Mouse (Mus musculus): ENCODE results near the gene Olfr523. TPM values are rescaled to one million over a fixed set of nuclear protein-coding genes. Genes with fewer than 3 reads are reported as not detected.

Gene Olfr523
- total and polyA plus RNA-seq, 3 experiments, result 0.11 TPM; not detected in 2

DNA sequence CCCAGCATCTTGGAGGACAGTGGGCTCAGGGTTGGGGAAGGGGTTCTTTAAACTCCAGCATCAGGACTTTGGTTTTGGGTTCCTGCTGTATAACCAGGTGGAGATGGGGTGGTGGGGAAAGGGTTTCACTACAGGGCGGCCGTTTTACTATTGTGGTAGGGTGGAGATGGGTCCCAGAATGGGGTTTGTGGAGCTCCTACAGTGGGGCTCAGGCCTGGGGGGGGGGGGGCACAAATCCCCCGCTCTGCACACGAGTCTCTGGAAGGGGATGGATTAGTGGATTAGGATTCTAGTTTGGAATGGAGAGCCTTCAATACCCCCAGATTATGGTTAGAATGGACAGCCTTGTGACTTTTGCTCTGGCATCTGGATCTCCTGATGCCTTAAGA, 19.2 kb upstream of the Olfr523 start:
- H3K27me3 ChIP-seq (ENCODE audit: insufficient read depth, low read length), result peaks cover 7% of the 10 kb centered on the region
- peaks cover 42% of the 10 kb centered on the region for H3K36me3 ChIP-seq (replicated peaks)
- H3K9me3 ChIP-seq (replicated peaks), result no peaks in the 10 kb centered on the region
- H3K4me1 ChIP-seq (ENCODE audit: insufficient read depth, low read depth, low read length), result no peaks in the 10 kb centered on the region
- ATAC-seq (ENCODE audit: extremely low read depth, insufficient number of reproducible peaks, low FRiP score, poor library complexity, severe bottlenecking), result no peak
- no peak overlapping the region for H3K4me3 ChIP-seq (ENCODE audit: low read depth, low read length)
- no peak for DNase-seq (ENCODE audit: low spot score)
- TF ChIP-seq CTCF (IDR thresholded peaks at IDR 0.05; ENCODE audit: low read depth, low read length) (no peak), POLR2AphosphoS5 (IDR thresholded peaks at IDR 0.05; ENCODE audit: insufficient replicate concordance, low read depth, low read length) (no peak), GATA1 (IDR thresholded peaks at IDR 0.05; ENCODE audit: borderline replicate concordance, low read length) (no peak), TAL1 (conservative IDR thresholded peaks at IDR 0.05; ENCODE audit: low read depth, low read length) (no peak), GATA2 (IDR thresholded peaks at IDR 0.05; ENCODE audit: borderline replicate concordance, low read depth, low read length) (no peak)

DNA sequence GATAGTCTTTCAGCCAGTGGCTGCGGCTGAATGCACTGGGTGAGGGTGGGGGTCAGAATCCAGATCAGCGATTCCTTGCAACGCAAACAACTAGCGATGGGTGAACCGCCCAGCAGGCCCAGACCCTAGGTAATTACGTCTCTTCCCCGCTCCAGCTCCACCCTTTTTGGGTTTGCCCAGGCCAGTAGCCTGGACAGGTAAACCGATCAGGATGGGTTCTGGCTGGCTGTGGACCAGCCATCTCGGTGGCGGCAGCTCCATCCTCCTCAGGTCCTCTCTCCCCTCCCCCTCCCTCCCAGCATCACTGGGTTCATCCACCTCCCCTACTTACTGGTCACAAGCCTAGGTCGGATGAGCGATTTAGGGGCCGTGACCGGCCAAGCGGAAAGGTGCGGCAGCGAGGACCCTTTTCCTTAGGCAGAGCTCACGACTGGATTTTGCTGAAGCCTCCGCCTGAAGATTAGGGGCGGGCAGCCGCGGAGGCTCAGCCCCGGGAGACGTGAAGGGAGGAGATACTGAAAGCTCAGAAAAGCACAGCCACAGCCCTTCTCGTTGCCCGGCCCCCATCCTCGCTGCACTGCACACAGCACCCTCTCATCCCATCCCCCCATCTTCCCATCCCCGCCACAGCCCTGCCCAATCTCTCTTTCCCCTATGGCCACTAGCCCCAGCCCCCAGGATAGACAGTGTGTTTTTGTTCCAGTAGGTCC, 18.6 kb upstream of the Olfr523 start, which contains the start of gene Sprn:
Gene Sprn, minus strand, starts transcription at position 660 of the 710 bp plus-strand sequence.
- TF ChIP-seq GATA1 (IDR thresholded peaks at IDR 0.05; ENCODE audit: borderline replicate concordance, low read length), result no peak
- no peak for TF ChIP-seq GATA2 (IDR thresholded peaks at IDR 0.05; ENCODE audit: borderline replicate concordance, low read depth, low read length)
- TF ChIP-seq TAL1 (conservative IDR thresholded peaks at IDR 0.05; ENCODE audit: low read depth, low read length), result no peak
- TF ChIP-seq POLR2AphosphoS5 (IDR thresholded peaks at IDR 0.05; ENCODE audit: insufficient replicate concordance, low read depth, low read length), result no peak
- no peak for TF ChIP-seq CTCF (IDR thresholded peaks at IDR 0.05; ENCODE audit: low read depth, low read length)
- ATAC-seq (ENCODE audit: extremely low read depth, insufficient number of reproducible peaks, low FRiP score, poor library complexity, severe bottlenecking) (no peak), DNase-seq (ENCODE audit: low spot score) (no peak)
- H3K9me3 ChIP-seq (replicated peaks), result no peaks in the 10 kb centered on the region
- H3K4me3 ChIP-seq (ENCODE audit: low read depth, low read length), result no peak within 1 kb of the TSS
- H3K27me3 ChIP-seq (ENCODE audit: insufficient read depth, low read length), result peaks cover 11% of the 10 kb centered on the region
- H3K4me1 ChIP-seq (ENCODE audit: insufficient read depth, low read depth, low read length), result no peaks in the 10 kb centered on the region
- H3K36me3 ChIP-seq (replicated peaks), result peaks cover 37% of the 10 kb centered on the region

DNA sequence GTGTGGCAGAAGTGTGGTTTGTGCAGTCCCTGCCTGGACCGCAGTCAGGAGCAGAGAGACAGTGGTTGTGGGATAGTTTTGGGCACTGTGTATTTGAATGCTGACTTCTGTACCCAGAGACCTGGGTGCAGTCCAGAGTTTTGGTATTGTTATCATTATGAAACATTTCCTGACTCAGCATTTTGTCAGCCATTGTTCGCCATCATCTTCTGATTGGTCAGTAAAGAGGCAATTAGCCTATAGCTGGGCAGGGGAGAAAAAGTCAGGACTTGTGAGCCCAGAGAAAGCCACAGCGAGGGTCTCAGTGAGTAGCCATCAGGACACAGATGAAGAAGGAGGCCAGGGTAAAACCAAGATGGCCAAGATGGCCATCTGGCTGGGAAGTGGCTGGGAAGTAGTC, 12.7 kb upstream of the Olfr523 start:
- Histone ChIP-seq H3K27me3 (ENCODE audit: insufficient read depth, low read length) (peaks cover 44% of the 10 kb centered on the region), H3K36me3 (replicated peaks) (no peaks in the 10 kb centered on the region), H3K4me1 (ENCODE audit: insufficient read depth, low read depth, low read length) (peaks cover 4% of the 10 kb centered on the region; the same call in 1 of the 2 replicates), H3K4me3 (ENCODE audit: low read depth, low read length) (no peak overlapping the region), H3K9me3 (replicated peaks) (no peaks in the 10 kb centered on the region)
- ATAC-seq (ENCODE audit: extremely low read depth, insufficient number of reproducible peaks, low FRiP score, poor library complexity, severe bottlenecking), result no peak; the same call in 1 of the 2 replicates
- DNase-seq (ENCODE audit: low spot score), result no peak
- TF ChIP-seq GATA2 (IDR thresholded peaks at IDR 0.05; ENCODE audit: borderline replicate concordance, low read depth, low read length), result no peak
- TF ChIP-seq GATA1 (IDR thresholded peaks at IDR 0.05; ENCODE audit: borderline replicate concordance, low read length), result no peak
- TF ChIP-seq TAL1 (conservative IDR thresholded peaks at IDR 0.05; ENCODE audit: low read depth, low read length), result no peak
- no peak for TF ChIP-seq CTCF (IDR thresholded peaks at IDR 0.05; ENCODE audit: low read depth, low read length)

DNA sequence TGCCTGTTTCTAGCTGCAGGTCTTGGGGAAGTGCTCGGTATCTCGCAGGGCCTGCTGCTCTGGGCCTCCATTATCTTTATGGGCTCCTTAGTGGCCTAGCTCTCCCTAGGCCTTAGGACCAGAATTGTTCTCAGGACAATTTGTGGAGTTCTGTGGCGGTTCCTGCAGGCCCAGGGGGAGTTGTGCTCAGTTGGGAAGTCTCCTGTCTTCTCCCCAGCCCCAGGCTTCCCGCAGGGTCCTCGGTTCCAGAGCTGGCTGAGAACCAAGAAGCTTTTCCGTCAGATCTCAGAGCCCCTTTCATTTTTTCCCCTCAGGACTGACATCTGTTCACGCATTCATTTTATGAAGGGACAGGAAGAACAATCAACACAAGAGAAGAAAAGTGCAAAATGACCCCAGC, 8.4 kb upstream of the Olfr523 start, which contains the start of gene Olfr522:
Gene Olfr522, minus strand, starts transcription at position 101 of the 400 bp plus-strand sequence.
- no peak within 1 kb of the TSS for H3K4me3 ChIP-seq (ENCODE audit: low read depth, low read length)
- H3K9me3 ChIP-seq (replicated peaks), result no peaks in the 10 kb centered on the region
- no peak for DNase-seq (ENCODE audit: low spot score)
- peaks cover 41% of the 10 kb centered on the region for H3K27me3 ChIP-seq (ENCODE audit: insufficient read depth, low read length)
- no peak for TF ChIP-seq GATA1 (IDR thresholded peaks at IDR 0.05; ENCODE audit: borderline replicate concordance, low read length)
- TF ChIP-seq GATA2 (IDR thresholded peaks at IDR 0.05; ENCODE audit: borderline replicate concordance, low read depth, low read length), result no peak
- no peak for TF ChIP-seq TAL1 (conservative IDR thresholded peaks at IDR 0.05; ENCODE audit: low read depth, low read length)
- no peaks in the 10 kb centered on the region for H3K36me3 ChIP-seq (replicated peaks)
- peaks cover 4% of the 10 kb centered on the region; the same call in 1 of the 2 replicates for H3K4me1 ChIP-seq (ENCODE audit: insufficient read depth, low read depth, low read length)
- no peak for ATAC-seq (ENCODE audit: extremely low read depth, insufficient number of reproducible peaks, low FRiP score, poor library complexity, severe bottlenecking)

DNA sequence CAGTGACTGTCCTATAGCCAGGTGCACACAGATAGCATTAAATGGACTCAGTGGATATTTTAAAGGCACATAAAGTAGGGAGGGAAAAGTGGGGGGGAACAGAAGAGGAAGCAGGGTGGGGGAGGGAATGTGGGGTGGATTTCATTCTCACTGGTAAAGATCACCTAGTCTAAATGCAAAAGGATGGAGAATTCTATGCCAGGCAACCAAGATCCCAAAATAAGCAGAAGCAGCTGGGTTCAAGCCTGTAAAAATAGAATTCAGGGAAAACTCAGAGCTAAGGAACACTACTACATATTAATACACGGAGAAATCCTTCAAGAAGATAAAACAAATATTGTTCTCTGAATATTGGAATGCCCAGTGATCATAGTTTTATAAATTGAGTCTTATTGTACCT, 5.1 kb upstream of the Olfr523 start:
- Histone ChIP-seq H3K4me3 (ENCODE audit: low read depth, low read length) (no peak overlapping the region), H3K9me3 (replicated peaks) (no peaks in the 10 kb centered on the region), H3K27me3 (ENCODE audit: insufficient read depth, low read length) (peaks cover 21% of the 10 kb centered on the region), H3K4me1 (ENCODE audit: insufficient read depth, low read depth, low read length) (no peaks in the 10 kb centered on the region), H3K36me3 (replicated peaks) (no peaks in the 10 kb centered on the region)
- TF ChIP-seq CTCF (IDR thresholded peaks at IDR 0.05; ENCODE audit: low read depth, low read length) (no peak), TAL1 (conservative IDR thresholded peaks at IDR 0.05; ENCODE audit: low read depth, low read length) (no peak), GATA1 (IDR thresholded peaks at IDR 0.05; ENCODE audit: borderline replicate concordance, low read length) (no peak), POLR2AphosphoS5 (IDR thresholded peaks at IDR 0.05; ENCODE audit: insufficient replicate concordance, low read depth, low read length) (no peak), GATA2 (IDR thresholded peaks at IDR 0.05; ENCODE audit: borderline replicate concordance, low read depth, low read length) (no peak)
- DNase-seq (ENCODE audit: low spot score), result no peak
- no peak for ATAC-seq (ENCODE audit: extremely low read depth, insufficient number of reproducible peaks, low FRiP score, poor library complexity, severe bottlenecking)

DNA sequence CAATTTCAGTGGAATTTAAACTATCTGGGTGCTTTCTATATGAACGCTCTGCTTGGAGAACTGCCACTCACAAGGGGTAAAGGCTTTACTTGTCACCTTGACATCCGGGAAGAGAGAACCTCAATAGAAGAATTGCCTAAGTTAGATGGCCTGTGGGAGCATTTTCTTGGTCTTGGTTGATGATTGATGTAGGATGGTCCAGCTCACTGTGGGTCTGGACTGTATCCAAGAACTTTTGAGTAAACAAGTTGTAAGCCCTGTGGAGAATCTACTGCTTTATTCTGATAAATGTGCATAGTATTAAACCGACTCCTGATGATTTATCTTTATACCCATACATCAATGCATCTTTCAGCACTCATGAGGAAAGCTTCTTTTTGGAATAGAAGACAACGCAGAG, 3.6 kb upstream of the Olfr523 start:
- peaks cover 15% of the 10 kb centered on the region for H3K27me3 ChIP-seq (ENCODE audit: insufficient read depth, low read length)
- no peaks in the 10 kb centered on the region for H3K36me3 ChIP-seq (replicated peaks)
- H3K4me3 ChIP-seq (ENCODE audit: low read depth, low read length), result no peak overlapping the region
- TF ChIP-seq GATA2 (IDR thresholded peaks at IDR 0.05; ENCODE audit: borderline replicate concordance, low read depth, low read length), result no peak
- TF ChIP-seq TAL1 (conservative IDR thresholded peaks at IDR 0.05; ENCODE audit: low read depth, low read length), result no peak
- TF ChIP-seq POLR2AphosphoS5 (IDR thresholded peaks at IDR 0.05; ENCODE audit: insufficient replicate concordance, low read depth, low read length), result no peak
- TF ChIP-seq CTCF (IDR thresholded peaks at IDR 0.05; ENCODE audit: low read depth, low read length), result no peak
- no peak for TF ChIP-seq GATA1 (IDR thresholded peaks at IDR 0.05; ENCODE audit: borderline replicate concordance, low read length)
- ATAC-seq (ENCODE audit: extremely low read depth, insufficient number of reproducible peaks, low FRiP score, poor library complexity, severe bottlenecking) (no peak), DNase-seq (ENCODE audit: low spot score) (no peak)
- H3K9me3 ChIP-seq (replicated peaks), result no peaks in the 10 kb centered on the region
- H3K4me1 ChIP-seq (ENCODE audit: insufficient read depth, low read depth, low read length), result no peaks in the 10 kb centered on the region
